Mouse (Mus musculus) neural tube, embryonic 13.5 days (tissue): Measurements from ENCODE around the gene Cdk8. TPM values are rescaled to one million over a fixed set of nuclear protein-coding genes. Genes with fewer than 3 reads are reported as not detected.

Experiments used
- ATAC-seq: fragments of 200-750 bp; cut with Nextera tagmentation; 2 replicates; pipeline ENCODE4 v1.8.0; 2017; ENCODE audit warnings: low read depth, mild to moderate bottlenecking, moderate TSS enrichment, moderate library complexity
- H3K27ac ChIP-seq: fragments of 300-500 bp; sonication (generic); replicated peaks from 2 replicates; pipeline ENCODE4 v1.5.1; 2015; ENCODE audit warnings: moderate library complexity, mild to moderate bottlenecking, inconsistent platforms
- H3K27me3 ChIP-seq: fragments of 300-500 bp; sonication (generic); 2 replicates; pipeline ENCODE4 v1.6.1; 2015; ENCODE audit warnings: mild to moderate bottlenecking, inconsistent platforms
- H3K36me3 ChIP-seq: fragments of 300-500 bp; sonication (generic); 2 replicates; pipeline ENCODE4 v1.6.1; 2015; ENCODE audit warnings: mild to moderate bottlenecking, inconsistent platforms
- H3K4me1 ChIP-seq: fragments of 300-500 bp; sonication (generic); replicated peaks from 2 replicates; pipeline ENCODE4 v1.6.1; 2015; ENCODE audit warnings: inconsistent platforms
- H3K4me2 ChIP-seq: fragments of 300-500 bp; sonication (generic); 2 replicates; pipeline ENCODE4 v1.6.1; 2015; ENCODE audit warnings: inconsistent platforms, mild to moderate bottlenecking, moderate library complexity
- H3K4me3 ChIP-seq: fragments of 300-500 bp; sonication (generic); 2 replicates; pipeline ENCODE4 v1.5.1; 2015; ENCODE audit warnings: mild to moderate bottlenecking, inconsistent platforms
- H3K9ac ChIP-seq: fragments of 300-500 bp; sonication (generic); 2 replicates; pipeline ENCODE4 v1.6.1; 2015; ENCODE audit warnings: moderate library complexity, mild to moderate bottlenecking, inconsistent platforms
- H3K9me3 ChIP-seq: fragments of 300-500 bp; sonication (generic); 2 replicates; pipeline ENCODE4 v1.6.1; 2016; ENCODE audit warnings: inconsistent platforms
- WGBS: fragments of 180-500 bp; shearing (Covaris S2); methylation state at CpG from one replicate; pipeline ENCODE4 v1.1.7; 2015; 5-methylcytosine and 5-hydroxymethylcytosine counted together
- polyA plus RNA-seq: library from polyadenylated mRNA; unstranded; fragments of >200 nt; fragmentation: Nextera tagmentation; extraction: Ambion mirVana; gene quantifications from 2 replicates; pipeline ENCODE4 v1.2.1, GENCODE M21; 2015

The Cdk8 gene
- polyA plus RNA-seq, 1 experiment from 2014 or later: 21.7 TPM

DNA sequence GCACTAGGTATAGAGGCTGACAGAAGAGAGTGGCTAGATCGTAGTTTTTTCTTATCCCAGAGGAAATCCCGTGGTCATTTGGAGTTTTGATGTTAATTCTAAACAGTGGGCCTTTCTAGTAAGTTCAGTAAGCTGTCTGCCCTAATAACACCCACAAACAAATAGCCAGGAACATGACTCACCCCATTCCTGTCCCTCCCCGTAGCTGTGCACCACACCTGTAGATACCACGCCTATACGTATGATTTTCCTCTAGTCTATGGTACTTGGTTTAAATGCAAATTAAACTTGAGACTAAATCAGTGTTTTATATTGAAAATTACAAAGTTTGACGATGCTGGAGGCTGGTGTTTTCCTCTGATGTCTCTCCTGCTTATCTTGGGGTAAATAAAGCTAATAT lies 83.5 kb downstream of the Cdk8 start:
- H3K9ac ChIP-seq: no peak overlapping the region
- peak overlapping the region; percentile 52 for H3K27ac ChIP-seq
- ATAC-seq: no peak
- H3K9me3 ChIP-seq: no peaks in the 10 kb centered on the region
- H3K36me3 ChIP-seq: no peaks in the 10 kb centered on the region
- WGBS: 89% methylated on average over 6 of the region's 6 CpGs
- H3K4me1 ChIP-seq: peaks cover 30% of the 10 kb centered on the region
- H3K4me2 ChIP-seq: no peak overlapping the region
- no peak overlapping the region for H3K4me3 ChIP-seq
- no peaks in the 10 kb centered on the region for H3K27me3 ChIP-seq

DNA sequence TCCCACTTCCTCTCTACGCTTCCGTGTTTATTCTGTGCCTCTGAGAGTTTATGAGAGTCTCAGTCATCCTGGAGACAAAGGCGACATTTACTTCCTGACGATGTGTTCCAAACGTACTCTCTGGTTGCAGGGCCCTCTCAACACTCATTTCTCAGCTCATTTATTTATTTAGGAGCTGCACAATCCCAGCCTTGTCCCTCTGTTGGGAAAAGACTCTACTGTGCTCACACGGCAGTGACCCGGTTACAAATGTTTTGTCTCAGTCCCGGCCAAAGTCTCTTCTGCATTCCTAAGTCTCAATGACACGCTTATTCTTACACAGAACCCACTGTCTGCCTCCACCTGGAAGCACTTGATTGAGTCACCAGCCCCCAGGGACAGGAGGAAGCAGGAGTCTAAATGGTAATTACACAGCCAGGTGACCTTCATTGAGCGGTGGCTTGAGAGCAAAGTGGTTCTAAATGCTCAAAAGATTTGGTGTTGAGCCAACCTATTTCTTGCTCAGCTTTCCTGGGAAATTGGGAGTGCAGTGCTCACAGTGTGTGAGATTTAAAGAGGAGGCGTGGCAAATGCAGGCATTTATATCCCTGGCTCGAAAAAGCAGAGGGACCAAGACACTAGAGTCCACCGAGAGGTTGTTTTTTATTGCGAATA lies 84.4 kb downstream of the Cdk8 start:
- WGBS: 15% methylated on average over 14 of the region's 14 CpGs
- H3K4me2 ChIP-seq: peak overlapping the region; percentile 31
- peak; percentile 78 for ATAC-seq

DNA sequence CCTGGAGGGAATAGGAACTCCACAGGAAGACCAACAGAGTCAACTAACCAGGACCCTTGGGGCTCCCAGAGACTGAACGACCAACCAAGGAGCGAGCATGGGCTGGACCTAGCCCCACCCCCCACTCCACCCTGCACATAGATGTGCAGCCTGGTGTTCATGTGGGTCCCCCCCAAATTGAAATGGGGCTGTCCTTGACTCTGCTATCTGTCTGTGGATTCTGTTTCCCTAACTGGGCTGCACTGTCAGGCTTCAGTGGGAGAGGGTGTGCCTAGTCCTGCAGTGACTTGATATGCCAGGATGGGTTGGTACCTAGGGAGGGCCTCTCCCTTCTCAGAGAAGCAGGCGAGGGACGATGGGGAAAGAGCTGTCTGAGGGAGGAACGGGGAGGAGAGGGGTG lies 85.3 kb downstream of the Cdk8 start:
- H3K36me3 ChIP-seq: no peaks in the 10 kb centered on the region
- H3K4me1 ChIP-seq: peaks cover 30% of the 10 kb centered on the region
- H3K27ac ChIP-seq: peak overlapping the region; percentile 49
- no peaks in the 10 kb centered on the region for H3K27me3 ChIP-seq
- H3K9ac ChIP-seq: no peak overlapping the region
- no peak overlapping the region for H3K4me3 ChIP-seq
- ATAC-seq: no peak
- H3K9me3 ChIP-seq: no peaks in the 10 kb centered on the region
- 84% methylated on average over 5 of the region's 5 CpGs for whole genome bisulfite sequencing
- no peak overlapping the region for H3K4me2 ChIP-seq

More for the DNA sequence above, 84.4 kb downstream of the Cdk8 start:
- H3K27me3 ChIP-seq: no peaks in the 10 kb centered on the region
- peak overlapping the region; percentile 52 for H3K27ac ChIP-seq
- no peaks in the 10 kb centered on the region for H3K9me3 ChIP-seq
- no peak overlapping the region for H3K9ac ChIP-seq
- H3K4me3 ChIP-seq: no peak overlapping the region
- peaks cover 30% of the 10 kb centered on the region for H3K4me1 ChIP-seq
- H3K36me3 ChIP-seq: no peaks in the 10 kb centered on the region

DNA sequence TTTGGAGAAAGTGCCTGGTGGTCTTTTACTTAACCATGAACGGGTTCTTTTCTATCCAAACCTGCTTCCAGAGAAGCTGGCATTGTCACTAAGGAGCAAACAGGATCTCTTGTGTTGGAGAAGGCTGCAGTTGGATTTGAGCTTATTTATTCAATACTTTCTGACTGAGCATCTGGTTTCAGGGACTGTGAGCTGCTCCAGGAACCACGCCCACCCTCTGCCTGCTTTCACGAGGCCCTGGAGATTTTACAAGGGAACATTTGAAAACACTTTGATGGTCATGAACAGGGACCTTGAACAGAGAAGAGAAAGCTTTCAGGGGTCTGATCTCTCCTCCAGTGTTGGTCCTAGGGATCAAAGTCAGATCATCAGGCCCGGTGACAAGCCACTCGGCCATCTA lies 87.0 kb downstream of the Cdk8 start:
- ATAC-seq: no peak
- 70% methylated on average over 5 of the region's 5 CpGs for WGBS
- no peaks in the 10 kb centered on the region for H3K27me3 ChIP-seq
- H3K4me1 ChIP-seq: peaks cover 30% of the 10 kb centered on the region
- no peak overlapping the region for H3K27ac ChIP-seq
- H3K4me3 ChIP-seq: no peak overlapping the region
- no peak overlapping the region for H3K9ac ChIP-seq
- no peak overlapping the region for H3K4me2 ChIP-seq
- H3K36me3 ChIP-seq: no peaks in the 10 kb centered on the region
- H3K9me3 ChIP-seq: no peaks in the 10 kb centered on the region

DNA sequence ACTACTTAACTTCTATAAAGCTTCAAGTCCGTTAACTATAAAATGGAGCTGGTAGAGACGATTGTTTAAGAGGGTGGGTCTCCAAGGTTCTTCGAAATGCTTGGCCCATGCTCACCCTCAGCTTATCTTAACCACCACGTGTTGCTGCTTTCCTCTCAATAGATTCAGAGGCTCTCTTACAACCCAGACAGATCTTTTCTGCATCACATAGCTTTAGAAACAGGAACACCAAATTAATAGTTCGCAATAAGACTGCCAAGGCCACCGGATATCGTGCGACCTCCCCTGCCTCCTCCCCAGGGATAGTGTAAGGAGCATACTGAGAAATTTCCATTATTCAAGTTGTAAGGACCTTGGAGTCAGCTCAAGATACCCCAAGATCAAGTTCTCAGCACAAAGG lies 87.4 kb downstream of the Cdk8 start:
- Histone ChIP-seq H3K4me2 (no peak overlapping the region), H3K27ac (no peak overlapping the region), H3K4me3 (no peak overlapping the region), H3K9ac (no peak overlapping the region), H3K4me1 (peaks cover 30% of the 10 kb centered on the region), H3K9me3 (no peaks in the 10 kb centered on the region), H3K36me3 (no peaks in the 10 kb centered on the region), H3K27me3 (no peaks in the 10 kb centered on the region)
- no peak for ATAC-seq
- 86% methylated on average over 8 of the region's 8 CpGs for WGBS

DNA sequence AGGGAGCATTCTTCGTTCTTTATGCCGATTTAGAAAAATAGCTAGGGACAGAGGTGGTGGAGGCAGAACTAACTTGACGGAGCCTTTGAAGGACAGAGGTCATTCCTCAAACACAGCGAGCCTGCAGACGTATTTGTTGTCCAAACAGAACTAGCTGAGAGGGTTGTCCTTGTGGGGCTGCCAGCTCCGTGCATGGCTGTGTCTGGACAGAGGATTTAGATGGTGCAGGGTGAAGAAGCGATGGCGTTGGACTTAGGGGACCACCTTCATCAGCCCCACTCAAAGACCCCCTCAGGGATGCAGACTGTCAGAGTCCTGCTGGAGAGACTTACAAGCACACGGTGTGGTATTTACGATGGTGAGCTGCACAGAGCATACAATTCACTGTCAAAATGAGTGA lies 97.9 kb downstream of the Cdk8 start:
- 48% methylated on average over 10 of the region's 10 CpGs for whole genome bisulfite sequencing
- ATAC-seq: no peak
- Histone ChIP-seq H3K27me3 (no peaks in the 10 kb centered on the region), H3K9me3 (no peaks in the 10 kb centered on the region), H3K4me1 (peaks cover 5% of the 10 kb centered on the region), H3K4me3 (no peak overlapping the region), H3K4me2 (no peak overlapping the region), H3K36me3 (no peaks in the 10 kb centered on the region), H3K9ac (no peak overlapping the region), H3K27ac (no peak overlapping the region)

DNA sequence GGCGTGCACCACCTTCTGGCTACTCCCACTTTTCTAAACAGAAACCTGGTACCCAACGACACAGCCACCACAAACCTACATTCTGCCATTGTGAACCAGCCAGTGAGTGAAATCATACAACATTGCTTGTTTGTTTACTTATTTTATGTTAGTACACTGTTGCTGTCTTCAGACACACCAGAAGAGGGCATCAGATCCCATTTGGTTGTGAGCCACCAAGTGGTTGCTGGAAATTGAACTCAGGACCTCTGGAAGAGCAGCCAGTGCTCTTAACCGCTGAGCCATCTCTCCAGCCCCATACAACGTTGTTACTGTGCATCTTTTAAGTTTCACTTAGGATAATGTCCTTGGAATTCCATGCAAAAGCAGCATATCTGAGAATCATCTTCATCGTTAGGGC lies 98.5 kb downstream of the Cdk8 start:
- Histone ChIP-seq H3K27me3 (no peaks in the 10 kb centered on the region), H3K36me3 (no peaks in the 10 kb centered on the region), H3K9me3 (no peaks in the 10 kb centered on the region), H3K4me1 (peaks cover 5% of the 10 kb centered on the region), H3K4me2 (no peak overlapping the region), H3K27ac (no peak overlapping the region), H3K9ac (no peak overlapping the region), H3K4me3 (no peak overlapping the region)
- ATAC-seq: no peak
- WGBS: 89% methylated on average over 5 of the region's 5 CpGs

DNA sequence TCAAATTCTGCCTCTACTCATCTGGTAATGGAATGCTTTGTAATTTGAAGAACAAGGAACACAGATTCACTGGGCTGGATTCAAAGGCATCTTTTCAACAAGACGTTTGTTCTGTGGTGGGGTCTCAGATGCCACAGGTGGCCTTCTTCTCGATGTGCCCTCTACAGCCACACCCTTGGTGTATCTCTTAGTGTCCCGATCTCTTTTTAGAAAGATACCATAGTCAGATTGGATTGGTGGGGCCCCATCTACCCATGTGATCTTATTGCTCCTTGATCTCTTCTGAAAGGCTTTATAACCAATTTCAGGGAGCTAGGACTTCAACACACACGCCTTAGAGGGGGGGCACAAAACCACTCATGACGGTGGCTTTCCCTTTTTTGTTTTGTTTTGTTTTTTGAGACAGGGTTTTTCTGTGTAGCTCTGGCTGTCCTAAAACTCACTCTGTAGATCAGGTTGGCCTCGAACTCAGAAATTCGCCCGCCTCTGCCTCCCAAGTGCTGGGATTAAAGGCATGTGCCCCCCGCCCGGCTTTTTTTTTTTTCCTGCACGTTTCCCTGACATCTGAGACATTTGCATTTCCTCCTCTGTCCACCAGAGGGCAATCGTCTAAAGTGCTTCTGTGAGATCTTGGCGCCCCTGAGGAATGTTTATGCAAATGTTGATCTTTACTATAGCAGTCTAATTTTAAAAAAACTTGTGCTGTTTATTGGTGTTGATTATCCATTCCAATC lies 99.2 kb downstream of the Cdk8 start:
- no peak overlapping the region for H3K27ac ChIP-seq
- no peak for ATAC-seq
- H3K4me3 ChIP-seq: no peak overlapping the region
- H3K4me1 ChIP-seq: peaks cover 5% of the 10 kb centered on the region
- H3K9me3 ChIP-seq: no peaks in the 10 kb centered on the region
- H3K36me3 ChIP-seq: no peaks in the 10 kb centered on the region
- H3K9ac ChIP-seq: no peak overlapping the region
- H3K4me2 ChIP-seq: no peak overlapping the region
- WGBS: 40% methylated on average over 13 of the region's 13 CpGs
- no peaks in the 10 kb centered on the region for H3K27me3 ChIP-seq

DNA sequence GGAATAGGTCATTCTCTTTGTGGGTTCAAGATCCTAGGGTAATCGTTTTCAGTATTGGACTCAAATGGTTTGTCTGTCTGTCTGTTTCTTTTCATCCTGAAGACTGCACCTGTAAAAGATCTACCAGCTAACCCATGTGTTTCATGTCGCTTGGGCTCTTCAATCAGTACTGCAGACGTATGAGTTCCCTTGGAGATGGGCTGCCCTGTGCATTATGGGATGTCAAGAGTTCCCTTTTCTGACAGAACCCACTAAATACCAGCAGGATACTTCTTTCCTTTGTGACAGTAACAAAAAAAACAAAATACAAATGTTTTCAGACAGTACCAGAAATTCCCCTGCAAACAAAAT lies 99.7 kb downstream of the Cdk8 start:
- no peaks in the 10 kb centered on the region for H3K9me3 ChIP-seq
- H3K9ac ChIP-seq: no peak overlapping the region
- no peak for ATAC-seq
- H3K27me3 ChIP-seq: no peaks in the 10 kb centered on the region
- no peaks in the 10 kb centered on the region for H3K36me3 ChIP-seq
- WGBS: 37% methylated on average over 3 of the region's 3 CpGs
- peaks cover 5% of the 10 kb centered on the region for H3K4me1 ChIP-seq
- H3K4me2 ChIP-seq: no peak overlapping the region
- H3K4me3 ChIP-seq: no peak overlapping the region
- H3K27ac ChIP-seq: no peak overlapping the region

DNA sequence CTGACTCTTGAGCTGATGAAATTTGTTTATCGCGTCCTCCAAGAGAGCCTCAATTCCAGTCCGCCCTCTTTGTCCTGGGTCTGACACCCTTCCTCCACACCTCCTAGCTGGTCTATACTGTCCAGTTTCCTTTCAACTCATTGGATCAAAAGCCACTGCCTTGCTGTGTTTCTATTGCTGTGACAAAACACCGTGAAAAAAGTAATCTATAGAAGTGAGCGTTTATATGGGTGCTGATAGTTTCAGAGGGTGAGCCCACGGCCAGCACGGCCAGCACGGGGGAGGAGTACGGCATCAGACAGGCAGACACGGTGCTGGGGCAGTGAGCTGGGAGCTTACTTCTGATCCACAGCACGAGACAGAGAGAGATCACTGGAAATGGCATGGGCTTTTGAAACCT lies 100.1 kb downstream of the Cdk8 start:
- Histone ChIP-seq H3K4me3 (no peak overlapping the region), H3K9ac (no peak overlapping the region), H3K4me2 (no peak overlapping the region), H3K27ac (no peak overlapping the region), H3K9me3 (no peaks in the 10 kb centered on the region), H3K4me1 (peaks cover 5% of the 10 kb centered on the region), H3K27me3 (no peaks in the 10 kb centered on the region), H3K36me3 (no peaks in the 10 kb centered on the region)
- no peak for ATAC-seq
- 52% methylated on average over 11 of the region's 11 CpGs for WGBS

DNA sequence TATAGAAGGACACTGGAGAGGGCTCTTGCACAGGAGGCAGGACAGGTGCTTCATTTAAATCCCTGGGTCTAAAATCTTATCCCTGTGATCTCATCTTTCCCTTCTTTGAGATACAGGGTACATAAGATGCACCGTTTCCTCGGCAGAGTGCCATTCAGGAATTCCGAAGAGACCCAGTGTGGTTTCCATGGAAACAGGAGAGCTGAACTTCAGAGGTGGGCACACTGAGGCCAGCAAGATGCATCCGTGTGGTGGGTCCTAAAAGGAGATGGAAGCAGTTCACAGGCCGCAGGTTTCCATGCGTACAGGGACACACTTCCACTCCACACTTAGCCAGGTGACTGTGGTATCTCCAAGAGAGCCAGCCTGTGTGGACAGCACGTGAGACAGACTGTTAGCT lies 101.5 kb downstream of the Cdk8 start:
- Histone ChIP-seq H3K36me3 (no peaks in the 10 kb centered on the region), H3K4me2 (no peak overlapping the region), H3K27ac (no peak overlapping the region), H3K27me3 (no peaks in the 10 kb centered on the region), H3K9me3 (no peaks in the 10 kb centered on the region), H3K4me1 (peaks cover 5% of the 10 kb centered on the region), H3K4me3 (no peak overlapping the region), H3K9ac (no peak overlapping the region)
- no peak for ATAC-seq
- WGBS: 56% methylated on average over 7 of the region's 7 CpGs

DNA sequence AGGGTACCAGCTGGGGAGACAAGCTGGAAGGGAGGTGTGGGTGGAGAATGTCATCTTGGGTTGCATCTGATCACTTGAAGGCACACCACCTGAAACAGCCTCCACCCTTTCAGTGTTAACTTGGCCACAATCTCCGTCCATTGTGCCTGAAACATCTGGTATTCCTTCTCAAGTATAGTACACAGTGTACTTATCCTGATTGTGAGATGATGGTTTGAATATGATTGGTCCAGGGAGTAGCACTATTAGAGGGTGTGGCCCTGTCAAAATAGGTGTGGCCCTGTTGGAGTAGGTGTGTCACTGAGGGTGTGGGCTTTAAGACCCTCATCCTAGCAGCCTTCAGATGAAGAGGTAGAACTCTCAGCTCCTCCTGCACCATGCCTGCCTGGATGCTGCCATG lies 103.4 kb downstream of the Cdk8 start:
- ATAC-seq: no peak
- WGBS: 88% methylated on average over 1 of the region's 1 CpGs
- peaks cover 5% of the 10 kb centered on the region for H3K4me1 ChIP-seq
- H3K36me3 ChIP-seq: no peaks in the 10 kb centered on the region
- H3K4me3 ChIP-seq: no peak overlapping the region
- no peaks in the 10 kb centered on the region for H3K27me3 ChIP-seq
- no peak overlapping the region for H3K27ac ChIP-seq
- H3K4me2 ChIP-seq: no peak overlapping the region
- H3K9ac ChIP-seq: no peak overlapping the region
- no peaks in the 10 kb centered on the region for H3K9me3 ChIP-seq

DNA sequence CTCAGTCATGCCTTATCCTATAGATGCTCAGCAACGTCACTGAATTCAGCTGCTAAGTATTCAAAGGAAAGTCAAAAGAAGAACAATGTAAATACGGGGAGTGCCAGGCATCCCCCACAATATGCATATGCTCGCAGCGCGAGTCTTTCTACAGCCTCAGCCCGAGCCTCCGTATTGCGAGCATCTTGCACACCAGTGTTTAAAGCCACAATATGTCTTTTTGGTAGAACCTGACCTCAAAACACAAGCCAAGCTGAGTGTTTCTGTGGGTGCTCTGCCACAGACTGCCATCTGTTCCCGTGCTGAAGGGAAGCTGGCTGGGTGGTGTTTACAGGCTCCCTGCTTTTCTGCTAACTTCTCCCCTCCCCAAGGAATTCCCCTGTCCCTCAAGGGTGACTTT lies 107.0 kb downstream of the Cdk8 start:
- Histone ChIP-seq H3K36me3 (no peaks in the 10 kb centered on the region), H3K9ac (no peak overlapping the region), H3K4me2 (no peak overlapping the region), H3K4me1 (no peaks in the 10 kb centered on the region), H3K4me3 (no peak overlapping the region), H3K27ac (no peak overlapping the region), H3K9me3 (no peaks in the 10 kb centered on the region), H3K27me3 (no peaks in the 10 kb centered on the region)
- ATAC-seq: no peak
- 63% methylated on average over 9 of the region's 9 CpGs for WGBS
